Mouse (Mus musculus): ENCODE measurements around the gene Mettl24.

Mettl24 gene

DNA sequence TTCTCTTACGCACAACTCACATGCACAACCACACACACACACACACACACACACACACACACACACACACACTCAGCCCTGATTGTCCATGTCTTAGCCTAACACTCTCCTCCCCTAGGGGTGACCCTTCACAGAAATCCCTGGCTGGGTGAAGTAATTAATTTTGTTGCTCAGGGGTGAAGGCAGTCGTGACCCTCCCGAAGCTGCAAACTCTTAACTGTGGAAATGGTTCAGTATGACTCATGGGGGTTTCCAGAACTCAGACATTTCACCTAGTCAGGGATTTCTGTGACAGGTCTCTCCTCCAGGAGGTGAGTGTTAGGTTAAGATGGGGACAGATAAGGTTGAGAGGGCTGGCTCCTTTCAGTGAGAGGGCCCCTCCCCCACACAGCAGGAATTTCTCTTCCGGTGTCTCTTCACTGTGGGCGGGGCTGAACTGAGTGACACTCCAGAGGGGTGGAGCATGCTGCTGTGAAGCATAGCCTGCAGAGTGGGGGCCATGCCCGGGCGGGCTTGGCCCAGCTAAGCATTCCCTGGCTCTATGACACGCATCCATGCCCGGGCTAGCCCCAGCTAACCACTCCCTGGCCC is 30.0 kb downstream of the Mettl24 start:
- DNase-seq (ENCODE audit: low read depth, low spot score): no peak
- Histone ChIP-seq H3K27me3 (ENCODE audit: control insufficient read depth, insufficient read depth, low read length, poor library complexity, severe bottlenecking) (no peaks in the 10 kb centered on the region), H3K36me3 (ENCODE audit: control insufficient read depth, insufficient read depth, low read length, poor library complexity, severe bottlenecking) (no peaks in the 10 kb centered on the region)

- Histone ChIP-seq H3K27me3 (ENCODE audit: control insufficient read depth, insufficient read depth, low read length, poor library complexity, severe bottlenecking) (no peaks in the 10 kb centered on the region), H3K36me3 (ENCODE audit: control insufficient read depth, insufficient read depth, low read length, poor library complexity, severe bottlenecking) (no peaks in the 10 kb centered on the region)
- no peak for DNase-seq (ENCODE audit: low read depth, low spot score)
These were observed 30.7 kb downstream of the Mettl24 start for GRCm38 (mm10) chr10:40713829-40714228.

- H3K36me3 ChIP-seq (ENCODE audit: control insufficient read depth, insufficient read depth, low read length, poor library complexity, severe bottlenecking): no peaks in the 10 kb centered on the region
- no peaks in the 10 kb centered on the region for H3K27me3 ChIP-seq (ENCODE audit: control insufficient read depth, insufficient read depth, low read length, poor library complexity, severe bottlenecking)
- no peak for DNase-seq (ENCODE audit: low read depth, low spot score)
These were observed 32.1 kb downstream of the Mettl24 start for GRCm38 (mm10) chr10:40715151-40715550.

DNA sequence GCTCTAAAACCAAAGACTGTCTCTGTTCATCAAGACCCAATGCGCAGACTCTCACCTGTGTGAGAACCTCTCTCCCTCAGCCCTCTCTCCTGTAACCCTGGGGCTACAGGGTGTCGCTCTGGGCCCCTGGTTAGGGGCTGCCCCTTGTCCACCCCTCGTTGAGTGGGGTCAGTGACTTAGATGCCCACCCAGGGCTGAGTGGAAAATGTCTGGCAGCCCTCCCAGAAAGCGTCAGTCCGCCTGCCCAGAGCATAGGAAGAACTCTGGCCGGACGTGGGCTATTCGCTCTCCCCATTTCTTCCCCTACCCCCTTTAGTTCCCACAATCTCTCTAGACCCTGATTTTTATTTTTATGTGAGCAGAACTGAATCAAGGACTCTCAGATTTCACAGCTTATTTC is 33.2 kb downstream of the Mettl24 start:
- DNase-seq (ENCODE audit: low read depth, low spot score): no peak
- Histone ChIP-seq H3K36me3 (ENCODE audit: control insufficient read depth, insufficient read depth, low read length, poor library complexity, severe bottlenecking) (no peaks in the 10 kb centered on the region), H3K27me3 (ENCODE audit: control insufficient read depth, insufficient read depth, low read length, poor library complexity, severe bottlenecking) (no peaks in the 10 kb centered on the region)

GRCm38 (mm10) chr10:40716713-40717112 is 33.6 kb downstream of the Mettl24 start:
- no peaks in the 10 kb centered on the region for H3K27me3 ChIP-seq (ENCODE audit: control insufficient read depth, insufficient read depth, low read length, poor library complexity, severe bottlenecking)
- H3K36me3 ChIP-seq (ENCODE audit: control insufficient read depth, insufficient read depth, low read length, poor library complexity, severe bottlenecking): no peaks in the 10 kb centered on the region
- DNase-seq (ENCODE audit: low read depth, low spot score): no peak

DNA sequence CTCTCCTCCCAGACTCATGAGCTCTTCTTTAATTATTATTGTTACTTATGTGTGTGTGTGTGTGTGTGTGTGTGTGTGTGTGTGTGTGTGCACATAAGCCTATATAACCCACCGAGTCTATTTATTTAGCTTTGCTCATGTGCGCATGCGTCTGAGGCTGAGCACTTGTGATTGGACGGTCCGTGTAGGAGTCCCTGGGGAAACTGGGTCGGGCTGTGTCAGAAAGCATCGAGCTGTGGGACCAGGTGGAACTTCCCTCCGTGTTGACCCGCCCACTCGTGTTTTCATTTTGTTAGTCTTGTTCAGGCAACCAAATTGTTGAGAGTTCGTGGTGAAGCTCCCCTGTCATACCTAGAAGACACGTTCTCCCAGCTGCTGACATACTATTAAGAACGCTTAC is 35.3 kb downstream of the Mettl24 start:
- no peaks in the 10 kb centered on the region for H3K27me3 ChIP-seq (ENCODE audit: control insufficient read depth, insufficient read depth, low read length, poor library complexity, severe bottlenecking)
- no peak for DNase-seq (ENCODE audit: low read depth, low spot score)
- no peaks in the 10 kb centered on the region for H3K36me3 ChIP-seq (ENCODE audit: control insufficient read depth, insufficient read depth, low read length, poor library complexity, severe bottlenecking)

- H3K27me3 ChIP-seq (ENCODE audit: control insufficient read depth, insufficient read depth, low read length, poor library complexity, severe bottlenecking): no peaks in the 10 kb centered on the region
- no peaks in the 10 kb centered on the region for H3K36me3 ChIP-seq (ENCODE audit: control insufficient read depth, insufficient read depth, low read length, poor library complexity, severe bottlenecking)
- no peak for DNase-seq (ENCODE audit: low read depth, low spot score)
These were observed 36.0 kb downstream of the Mettl24 start for GRCm38 (mm10) chr10:40719062-40719461.

- Histone ChIP-seq H3K27me3 (ENCODE audit: control insufficient read depth, insufficient read depth, low read length, poor library complexity, severe bottlenecking) (no peaks in the 10 kb centered on the region), H3K36me3 (ENCODE audit: control insufficient read depth, insufficient read depth, low read length, poor library complexity, severe bottlenecking) (no peaks in the 10 kb centered on the region)
- DNase-seq (ENCODE audit: low read depth, low spot score): no peak
These were observed 37.8 kb downstream of the Mettl24 start for GRCm38 (mm10) chr10:40720883-40721282.

DNA sequence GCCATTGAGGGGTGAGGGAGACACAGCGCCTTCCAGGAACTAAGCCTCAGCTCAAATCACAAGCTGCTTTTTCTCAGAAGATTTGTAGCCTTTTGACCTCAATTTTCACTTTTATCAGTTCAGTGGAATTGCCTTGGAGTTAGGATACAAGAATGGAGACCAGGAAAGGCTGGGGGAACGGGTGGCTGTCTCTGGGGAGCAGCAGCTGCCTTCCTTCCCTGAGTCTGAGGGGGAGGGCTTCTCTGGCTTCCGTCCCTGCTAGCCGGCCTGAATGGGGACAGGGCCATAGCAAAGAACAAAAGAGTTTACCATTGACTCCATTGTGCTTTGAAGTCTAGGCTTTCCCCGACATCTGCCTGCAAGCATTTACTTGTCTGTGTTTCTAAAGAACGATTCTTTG is 41.3 kb downstream of the Mettl24 start:
- Histone ChIP-seq H3K36me3 (ENCODE audit: control insufficient read depth, insufficient read depth, low read length, poor library complexity, severe bottlenecking) (no peaks in the 10 kb centered on the region), H3K27me3 (ENCODE audit: control insufficient read depth, insufficient read depth, low read length, poor library complexity, severe bottlenecking) (no peaks in the 10 kb centered on the region)

GRCm38 (mm10) chr10:40725066-40725465 is 42.0 kb downstream of the Mettl24 start:
- Histone ChIP-seq H3K27me3 (ENCODE audit: control insufficient read depth, insufficient read depth, low read length, poor library complexity, severe bottlenecking) (no peaks in the 10 kb centered on the region), H3K36me3 (ENCODE audit: control insufficient read depth, insufficient read depth, low read length, poor library complexity, severe bottlenecking) (no peaks in the 10 kb centered on the region)
- DNase-seq (ENCODE audit: low read depth, low spot score): no peak

More for the DNA sequence above, 41.3 kb downstream of the Mettl24 start:
- DNase-seq (ENCODE audit: low read depth, low spot score): no peak

DNA sequence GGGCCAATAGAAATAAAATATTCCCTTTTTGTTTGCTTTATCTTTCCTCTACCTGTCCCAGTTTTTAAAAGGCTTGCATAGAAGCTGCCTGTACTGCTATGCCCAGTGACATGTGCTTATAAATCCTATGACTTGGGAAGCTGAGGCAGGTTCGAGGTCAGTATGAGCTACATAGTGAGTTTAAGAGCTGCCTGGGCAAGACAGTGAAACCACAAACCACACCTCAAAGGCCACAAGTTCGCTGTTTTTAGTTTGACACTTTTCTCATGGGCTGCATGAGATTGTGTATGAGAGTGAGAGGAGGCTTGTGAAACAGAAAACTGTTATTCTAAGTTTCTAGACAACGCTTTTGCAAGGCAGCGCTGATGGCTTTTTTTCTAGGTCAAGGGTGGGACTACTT is 42.4 kb downstream of the Mettl24 start:
- Histone ChIP-seq H3K27me3 (ENCODE audit: control insufficient read depth, insufficient read depth, low read length, poor library complexity, severe bottlenecking) (no peaks in the 10 kb centered on the region), H3K36me3 (ENCODE audit: control insufficient read depth, insufficient read depth, low read length, poor library complexity, severe bottlenecking) (no peaks in the 10 kb centered on the region)
- DNase-seq (ENCODE audit: low read depth, low spot score): no peak

GRCm38 (mm10) chr10:40726288-40726902 is 43.3 kb downstream of the Mettl24 start:
- no peaks in the 10 kb centered on the region for H3K36me3 ChIP-seq (ENCODE audit: control insufficient read depth, insufficient read depth, low read length, poor library complexity, severe bottlenecking)
- no peaks in the 10 kb centered on the region for H3K27me3 ChIP-seq (ENCODE audit: control insufficient read depth, insufficient read depth, low read length, poor library complexity, severe bottlenecking)
- DNase-seq (ENCODE audit: low read depth, low spot score): no peak

GRCm38 (mm10) chr10:40726989-40727388 is 43.9 kb downstream of the Mettl24 start:
- no peaks in the 10 kb centered on the region for H3K27me3 ChIP-seq (ENCODE audit: control insufficient read depth, insufficient read depth, low read length, poor library complexity, severe bottlenecking)

GRCm38 (mm10) chr10:40730200-40730599 is 47.1 kb downstream of the Mettl24 start:
- no peak for DNase-seq (ENCODE audit: low read depth, low spot score)
- H3K27me3 ChIP-seq (ENCODE audit: control insufficient read depth, insufficient read depth, low read length, poor library complexity, severe bottlenecking): no peaks in the 10 kb centered on the region

More at GRCm38 (mm10) chr10:40726989-40727388, 43.9 kb downstream of the Mettl24 start:
- no peaks in the 10 kb centered on the region for H3K36me3 ChIP-seq (ENCODE audit: control insufficient read depth, insufficient read depth, low read length, poor library complexity, severe bottlenecking)
- DNase-seq (ENCODE audit: low read depth, low spot score): no peak

GRCm38 (mm10) chr10:40733291-40733690 is 50.2 kb downstream of the Mettl24 start:
- DNase-seq (ENCODE audit: low read depth, low spot score): no peak
- no peaks in the 10 kb centered on the region for H3K36me3 ChIP-seq (ENCODE audit: control insufficient read depth, insufficient read depth, low read length, poor library complexity, severe bottlenecking)
- H3K27me3 ChIP-seq (ENCODE audit: control insufficient read depth, insufficient read depth, low read length, poor library complexity, severe bottlenecking): no peaks in the 10 kb centered on the region

More at GRCm38 (mm10) chr10:40730200-40730599, 47.1 kb downstream of the Mettl24 start:
- no peaks in the 10 kb centered on the region for H3K36me3 ChIP-seq (ENCODE audit: control insufficient read depth, insufficient read depth, low read length, poor library complexity, severe bottlenecking)

DNA sequence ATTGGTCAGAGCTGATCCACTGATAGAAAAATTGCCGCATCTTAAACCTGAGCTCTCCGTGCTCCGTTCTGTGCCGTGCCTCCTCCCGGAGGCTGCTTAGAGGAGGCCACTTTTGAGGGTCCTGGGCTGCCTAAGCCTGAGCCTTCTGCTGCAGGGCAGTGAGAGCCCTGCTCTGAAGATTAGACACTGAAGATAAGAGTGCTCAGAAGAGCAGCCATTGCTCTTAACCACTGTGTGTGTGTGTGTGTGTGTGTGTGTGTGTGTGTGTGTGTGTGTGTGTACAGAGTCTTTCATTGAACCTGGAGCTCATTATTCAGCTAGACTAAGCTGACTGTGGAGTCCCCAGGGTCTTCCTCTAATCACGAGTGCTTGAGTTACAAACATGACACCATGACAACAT is 53.1 kb downstream of the Mettl24 start:
- DNase-seq (ENCODE audit: low read depth, low spot score): no peak
- H3K36me3 ChIP-seq (ENCODE audit: control insufficient read depth, insufficient read depth, low read length, poor library complexity, severe bottlenecking): no peaks in the 10 kb centered on the region
- H3K27me3 ChIP-seq (ENCODE audit: control insufficient read depth, insufficient read depth, low read length, poor library complexity, severe bottlenecking): no peaks in the 10 kb centered on the region
